Mouse (Mus musculus) embryonic stem cell, embryonic (primary cell): Measurements from ENCODE around the gene Stxbp5.

Experiments used
- CTCF ChIA-PET, 4 experiments: fragments of 300-600 bp in 2 of 4; fragments of 350-600 bp in 2 of 4; sonication (Branson Sonifier 250); formaldehyde crosslinking; loops; one replicate each; lab custom pipeline; 2022; ENCODE audit warnings: inconsistent platforms in 2 of 4; lab: Charles Lee
- POLR2A ChIA-PET, 4 experiments: fragments of 300-600 bp in 2 of 4; fragments of 350-600 bp in 2 of 4; sonication (Branson Sonifier 250); formaldehyde crosslinking; loops; one replicate each; lab custom pipeline; 2022; ENCODE audit warnings: antibody characterized with exemption in 4 of 4, inconsistent platforms in 1 of 4; lab: Charles Lee

Stxbp5 gene

GRCm38 (mm10) chr10:9866793-9867579, 33.9 kb downstream of the Stxbp5 start:
- CTCF ChIA-PET: no interaction called here

GRCm38 (mm10) chr10:9860022-9860421, 40.9 kb downstream of the Stxbp5 start:
- CTCF ChIA-PET: no interaction called here

More at GRCm38 (mm10) chr10:9866793-9867579, 33.9 kb downstream of the Stxbp5 start:
- POLR2A ChIA-PET: interaction anchor here in 1 of 4 experiments (0.5 kb wide), 1 partner anchor 1580 kb away, joined by 3 read pairs; no protein-coding TSS in a partner anchor

GRCm38 (mm10) chr10:9859476-9859875, 41.4 kb downstream of the Stxbp5 start:
- CTCF ChIA-PET: no interaction called here
- POLR2A ChIA-PET: no interaction called here

More at GRCm38 (mm10) chr10:9860022-9860421, 40.9 kb downstream of the Stxbp5 start:
- POLR2A ChIA-PET: no interaction called here

- POLR2A ChIA-PET: no interaction called here
- CTCF ChIA-PET: no interaction called here
Observed at GRCm38 (mm10) chr10:9857850-9858249, 43.0 kb downstream of the Stxbp5 start.

GRCm38 (mm10) chr10:9856792-9857191, 44.1 kb downstream of the Stxbp5 start:
- POLR2A ChIA-PET: interaction anchor here in 1 of 4 experiments (0.9 kb wide), 1 partner anchor 16 kb away, joined by 3 read pairs; no protein-coding TSS in a partner anchor
- CTCF ChIA-PET: no interaction called here

- ChIA-PET POLR2A (interaction anchor here in 2 of 4 experiments (0.8 to 1.5 kb wide), 2 partner anchors 12 to 17 kb away, joined by 3 to 6 read pairs; no protein-coding TSS in a partner anchor), CTCF (no interaction called here)
Observed at GRCm38 (mm10) chr10:9846408-9846807, 54.5 kb downstream of the Stxbp5 start.

GRCm38 (mm10) chr10:9839408-9839807, 61.5 kb downstream of the Stxbp5 start:
- ChIA-PET CTCF (no interaction called here), POLR2A (no interaction called here)

GRCm38 (mm10) chr10:9834986-9835385, 65.9 kb downstream of the Stxbp5 start:
- CTCF ChIA-PET: no interaction called here
- POLR2A ChIA-PET: interaction anchor here in 1 of 4 experiments (1.4 kb wide), 1 partner anchor 11 kb away, joined by 3 read pairs; no protein-coding TSS in a partner anchor

- POLR2A ChIA-PET: no interaction called here
- CTCF ChIA-PET: interaction anchor here in 1 of 4 experiments (0.6 kb wide), 1 partner anchor 42 kb away, joined by 3 read pairs; no protein-coding TSS in a partner anchor
Observed at GRCm38 (mm10) chr10:9832937-9833336, 67.9 kb downstream of the Stxbp5 start.

GRCm38 (mm10) chr10:9829744-9830143, 71.1 kb downstream of the Stxbp5 start:
- POLR2A ChIA-PET: interaction anchor here in 1 of 4 experiments (1.1 kb wide), 1 partner anchor 16 kb away, joined by 6 read pairs; no protein-coding TSS in a partner anchor

GRCm38 (mm10) chr10:9821299-9821698, 79.6 kb downstream of the Stxbp5 start:
- CTCF ChIA-PET: interaction anchor here in 2 of 4 experiments (1.0 to 1.9 kb wide), 3 partner anchors 13 to 499 kb away, joined by 3 to 6 read pairs (median 5); no protein-coding TSS in a partner anchor
- POLR2A ChIA-PET: interaction anchor here in 1 of 4 experiments (0.7 kb wide), 1 partner anchor 1514 kb away, joined by 3 read pairs; no protein-coding TSS in a partner anchor

More at GRCm38 (mm10) chr10:9829744-9830143, 71.1 kb downstream of the Stxbp5 start:
- CTCF ChIA-PET: no interaction called here

- ChIA-PET POLR2A (no interaction called here), CTCF (no interaction called here)
Observed at GRCm38 (mm10) chr10:9818574-9818973, 82.3 kb downstream of the Stxbp5 start.

GRCm38 (mm10) chr10:9813926-9814325, 87.0 kb downstream of the Stxbp5 start:
- CTCF ChIA-PET: no interaction called here
- POLR2A ChIA-PET: no interaction called here

- CTCF ChIA-PET: no interaction called here
- POLR2A ChIA-PET: no interaction called here
Observed at GRCm38 (mm10) chr10:9807596-9807995, 93.3 kb downstream of the Stxbp5 start.

GRCm38 (mm10) chr10:9805341-9805740, 95.5 kb downstream of the Stxbp5 start:
- POLR2A ChIA-PET: no interaction called here
- CTCF ChIA-PET: interaction anchor here in 1 of 4 experiments (0.5 to 0.6 kb wide), 2 partner anchors 370 to 1522 kb away, joined by 3 to 7 read pairs; no protein-coding TSS in a partner anchor

- CTCF ChIA-PET: interaction anchor here in 2 of 4 experiments (0.6 to 1.4 kb wide), 2 partner anchors 18 to 24 kb away, joined by 3 to 6 read pairs; no protein-coding TSS in a partner anchor
- POLR2A ChIA-PET: interaction anchor here (0.7 to 1.5 kb wide), 6 partner anchors 31 to 1114 kb away, joined by 3 to 14 read pairs (median 6); no protein-coding TSS in a partner anchor
Observed at GRCm38 (mm10) chr10:9803126-9803525, 97.8 kb downstream of the Stxbp5 start.

- ChIA-PET POLR2A (interaction anchor here in 1 of 4 experiments (1.0 to 1.5 kb wide), 2 partner anchors 32 to 100 kb away, joined by 3 to 4 read pairs; no protein-coding TSS in a partner anchor), CTCF (no interaction called here)
Observed at GRCm38 (mm10) chr10:9801571-9801970, 99.3 kb downstream of the Stxbp5 start.

- CTCF ChIA-PET: interaction anchor here in 2 of 4 experiments (0.6 to 1.0 kb wide), 2 partner anchors 8 to 541 kb away, joined by 3 read pairs; no protein-coding TSS in a partner anchor
- POLR2A ChIA-PET: interaction anchor here in 1 of 4 experiments (1.0 to 1.1 kb wide), 2 partner anchors 12 to 18 kb away, joined by 3 read pairs; no protein-coding TSS in a partner anchor
Observed at GRCm38 (mm10) chr10:9799085-9799484, 101.8 kb downstream of the Stxbp5 start.

GRCm38 (mm10) chr10:9796429-9796828, 104.5 kb downstream of the Stxbp5 start:
- POLR2A ChIA-PET: interaction anchor here in 1 of 4 experiments (1.4 kb wide), 1 partner anchor 106 kb away, joined by 3 read pairs; no protein-coding TSS in a partner anchor
- CTCF ChIA-PET: interaction anchor here in 2 of 4 experiments (0.6 to 1.7 kb wide), 2 partner anchors 10 to 524 kb away, joined by 7 to 8 read pairs; no protein-coding TSS in a partner anchor
